Mouse (Mus musculus) kidney, adult 11 months (tissue): ENCODE data around the gene Crk.
A peak's percentile ranks its signal among the peaks of the same experiment; 100 is the strongest.

Source experiments
- DNase-seq: peaks from one replicate; pipeline ENCODE4 v3.0.0; 2022

Crk gene

DNA sequence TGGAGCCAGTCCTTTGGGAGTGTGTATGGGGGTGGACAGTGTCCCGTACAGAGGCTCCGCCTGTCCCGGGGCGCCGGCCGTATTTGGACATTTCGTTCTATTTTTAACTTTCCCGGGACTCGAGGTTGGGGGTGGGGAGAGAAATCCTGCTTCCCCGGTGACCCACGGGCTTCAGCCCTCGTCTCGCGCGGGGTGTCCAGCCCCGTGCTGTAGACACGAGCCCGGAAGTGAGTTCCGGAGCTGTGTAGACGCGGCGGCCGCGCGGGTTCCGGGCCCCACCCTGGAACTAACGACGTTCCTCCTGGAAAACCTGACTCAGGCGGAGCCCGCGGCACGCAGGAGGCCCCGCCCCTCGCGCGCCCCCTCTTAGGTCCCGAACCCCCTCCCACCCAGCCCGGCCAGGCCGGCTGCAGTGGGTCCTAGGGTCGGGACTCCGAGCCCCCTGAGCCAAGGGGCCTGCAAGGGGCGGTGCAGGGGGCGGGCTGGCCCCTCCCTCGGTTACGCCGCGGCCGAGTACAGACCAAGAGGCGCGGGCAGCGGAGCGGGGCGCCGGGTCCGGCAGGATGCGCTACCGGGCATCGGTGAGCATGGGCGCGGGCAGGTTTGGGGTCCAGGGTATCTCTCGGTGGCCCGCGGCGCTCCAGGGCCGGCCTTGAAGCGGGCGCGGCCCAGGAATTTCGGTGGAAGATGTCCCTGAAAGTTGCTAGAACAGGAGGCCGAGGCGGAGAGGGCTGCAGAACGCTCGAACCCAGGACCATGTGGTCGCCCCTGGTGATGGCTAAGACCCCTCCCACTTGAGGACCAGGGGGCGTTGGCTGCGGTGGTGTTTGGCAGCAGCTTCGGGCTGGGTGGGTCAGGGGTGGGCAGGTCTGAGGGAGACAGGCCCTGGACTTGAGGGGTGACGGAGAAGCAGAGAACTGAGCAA, 23.2 kb upstream of the Crk start:
- peak; percentile 84 for DNase-seq

DNA sequence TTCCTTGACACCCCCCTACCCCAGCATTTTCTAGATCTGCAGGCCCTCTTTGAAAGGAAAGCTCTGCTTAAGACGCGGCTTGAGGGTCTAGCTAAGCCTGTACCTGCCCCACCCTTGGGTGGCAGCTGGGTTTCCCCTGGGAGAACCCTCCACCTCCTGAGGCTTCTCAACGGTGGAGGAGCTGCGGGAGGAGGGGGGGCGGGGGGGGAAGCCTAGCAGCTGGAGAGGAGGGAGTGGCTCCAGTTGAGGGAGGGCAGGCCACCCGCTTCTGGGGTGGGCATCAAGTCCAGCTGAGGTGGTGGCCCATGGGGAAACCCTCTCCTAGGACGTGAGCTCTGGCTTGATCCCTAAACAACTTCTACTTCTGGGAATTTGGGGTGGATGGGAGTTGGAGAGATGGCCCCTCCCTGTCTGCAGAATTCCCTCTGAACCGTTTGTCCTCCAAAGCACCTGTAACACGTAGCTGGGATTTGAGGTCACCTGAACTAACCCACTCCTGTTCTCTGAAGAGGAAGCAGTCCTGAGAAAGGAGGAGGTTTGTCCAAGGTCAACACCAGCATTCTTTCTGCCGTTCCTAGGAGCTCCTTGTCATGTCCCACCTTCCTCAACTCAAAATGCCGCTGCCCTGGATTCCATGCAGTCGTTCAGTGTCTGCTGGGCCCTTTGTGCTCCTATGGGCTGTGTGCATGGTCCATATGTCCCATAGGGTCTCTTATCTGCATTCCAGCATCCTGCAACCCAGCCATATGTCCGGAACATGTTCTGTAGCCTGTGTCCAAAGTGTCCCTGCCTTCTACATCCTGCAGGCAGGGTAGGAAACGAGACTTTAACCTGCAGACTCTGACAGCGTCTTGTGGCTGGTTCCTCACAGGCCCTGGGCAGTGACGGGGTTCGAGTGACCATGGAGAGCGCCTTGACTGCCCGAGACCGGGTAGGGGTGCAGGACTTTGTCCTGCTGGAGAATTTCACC, 22.2 kb upstream of the Crk start:
- DNase-seq = no peak

- no peak for DNase-seq
These were observed 21.2 kb upstream of the Crk start for GRCm38 (mm10) chr11:75657841-75658240.

DNA sequence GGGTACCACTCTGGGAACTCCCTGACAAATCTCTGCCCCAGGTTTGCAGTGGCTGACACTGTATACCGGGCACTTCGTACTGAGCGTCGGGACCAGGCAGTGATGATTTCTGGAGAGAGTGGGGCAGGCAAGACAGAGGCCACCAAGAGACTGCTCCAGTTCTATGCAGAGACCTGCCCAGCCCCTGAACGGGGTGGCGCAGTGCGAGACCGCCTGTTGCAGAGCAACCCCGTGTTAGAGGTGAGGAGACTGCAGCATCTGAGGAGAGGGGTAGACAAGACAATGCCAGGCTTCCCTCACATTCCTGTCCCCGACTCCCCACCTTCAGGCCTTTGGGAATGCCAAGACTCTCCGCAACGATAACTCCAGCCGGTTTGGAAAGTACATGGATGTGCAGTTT, 20.7 kb upstream of the Crk start:
- DNase-seq = no peak

- no peak for DNase-seq
These were observed 19.9 kb upstream of the Crk start for GRCm38 (mm10) chr11:75658996-75659750.

GRCm38 (mm10) chr11:75660081-75660590, 18.9 kb upstream of the Crk start:
- no peak for DNase-seq

DNA sequence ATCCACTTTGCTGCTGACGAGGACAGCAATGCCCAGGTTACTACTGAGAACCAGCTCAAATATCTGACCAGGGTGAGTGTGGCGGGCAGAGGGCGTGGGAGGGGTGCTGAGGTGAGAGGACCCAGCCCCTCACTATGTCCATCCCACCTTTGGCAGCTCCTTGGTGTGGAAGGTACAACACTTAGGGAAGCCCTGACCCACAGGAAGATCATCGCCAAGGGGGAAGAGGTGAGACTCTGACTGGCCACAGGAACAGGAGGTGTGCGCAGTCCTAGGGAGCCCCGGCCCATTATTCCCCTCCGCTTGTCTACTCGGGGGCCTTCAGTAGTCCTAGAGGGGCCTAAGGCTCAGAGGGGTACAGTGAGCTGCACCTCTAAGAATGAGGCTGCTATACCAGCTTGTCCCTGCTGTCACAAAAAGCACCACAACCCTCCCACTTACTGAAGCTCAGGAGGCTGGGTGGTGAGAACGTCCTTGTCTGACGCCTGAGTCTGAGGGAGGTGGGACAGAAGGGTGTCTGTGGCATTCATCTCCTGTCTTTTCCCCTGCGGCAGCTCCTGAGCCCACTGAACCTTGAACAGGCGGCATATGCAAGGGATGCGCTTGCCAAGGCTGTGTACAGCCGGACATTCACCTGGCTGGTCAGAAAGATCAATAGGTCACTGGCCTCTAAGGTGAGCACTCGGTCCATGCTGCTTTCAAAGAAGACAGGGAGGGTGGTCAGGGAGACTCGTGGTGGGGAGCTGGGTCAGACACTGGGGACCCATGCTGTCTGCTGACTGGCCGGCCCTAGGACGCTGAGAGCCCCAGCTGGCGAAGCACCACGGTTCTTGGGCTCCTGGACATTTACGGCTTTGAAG, 17.9 kb upstream of the Crk start:
- no peak for DNase-seq

DNA sequence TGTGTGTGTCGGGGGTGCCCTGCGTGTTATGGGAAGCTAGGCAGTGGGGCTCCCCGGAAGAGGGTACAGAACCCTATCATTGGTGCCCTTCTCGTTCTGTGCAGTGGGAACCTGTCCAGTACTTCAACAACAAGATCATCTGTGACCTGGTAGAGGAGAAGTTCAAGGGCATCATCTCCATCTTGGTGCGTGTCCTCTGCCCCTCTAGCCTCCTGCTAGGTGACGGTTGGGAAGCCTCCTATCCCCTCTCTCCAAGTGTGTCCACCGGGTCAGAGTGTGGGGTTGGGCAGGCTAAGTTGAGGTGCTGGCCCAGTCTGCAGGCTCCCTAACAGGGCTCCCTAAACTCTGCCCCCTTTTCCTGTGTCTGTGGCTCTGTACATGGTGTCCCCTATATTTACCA, 16.9 kb upstream of the Crk start:
- DNase-seq = no peak

DNA sequence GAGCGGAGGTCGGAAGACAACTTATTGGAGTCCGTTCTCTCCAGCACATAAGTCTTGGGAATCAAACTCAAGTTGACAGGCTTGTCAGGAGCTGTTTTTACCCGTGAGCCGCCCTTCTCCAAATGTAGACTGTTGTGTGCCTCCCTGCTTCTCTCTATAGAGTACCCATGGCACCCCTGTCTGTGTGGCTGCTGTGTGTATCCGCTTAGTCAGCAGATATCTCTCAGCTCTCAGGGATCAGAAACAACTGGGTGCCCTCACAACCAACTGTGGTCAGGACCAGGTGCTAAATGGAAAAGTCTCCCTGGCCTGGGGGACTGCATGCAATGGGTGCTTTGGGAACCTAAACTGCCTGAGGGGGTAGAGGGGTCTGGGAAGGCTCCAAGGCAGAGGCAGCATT, 12.8 kb upstream of the Crk start:
- DNase-seq = no peak

DNA sequence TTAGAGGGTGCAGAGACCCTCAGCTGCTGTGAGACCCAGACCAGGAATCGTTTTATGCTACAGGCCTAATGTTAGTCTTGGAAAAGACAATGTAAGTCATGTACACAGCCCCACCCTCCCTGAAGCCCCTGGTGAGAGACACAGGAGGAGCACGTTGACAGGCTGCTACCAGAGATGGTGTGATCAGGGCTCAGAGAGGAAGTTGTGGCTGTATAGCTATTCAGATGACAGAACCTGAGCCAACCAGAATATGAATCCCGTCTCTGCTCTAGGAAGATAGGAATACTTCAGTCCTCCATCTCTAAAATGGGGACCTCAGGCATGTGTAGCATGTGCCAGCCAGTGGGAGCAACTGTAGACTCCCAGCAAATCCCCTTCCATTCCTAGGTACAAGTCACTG, 10.4 kb upstream of the Crk start:
- DNase-seq = no peak

DNA sequence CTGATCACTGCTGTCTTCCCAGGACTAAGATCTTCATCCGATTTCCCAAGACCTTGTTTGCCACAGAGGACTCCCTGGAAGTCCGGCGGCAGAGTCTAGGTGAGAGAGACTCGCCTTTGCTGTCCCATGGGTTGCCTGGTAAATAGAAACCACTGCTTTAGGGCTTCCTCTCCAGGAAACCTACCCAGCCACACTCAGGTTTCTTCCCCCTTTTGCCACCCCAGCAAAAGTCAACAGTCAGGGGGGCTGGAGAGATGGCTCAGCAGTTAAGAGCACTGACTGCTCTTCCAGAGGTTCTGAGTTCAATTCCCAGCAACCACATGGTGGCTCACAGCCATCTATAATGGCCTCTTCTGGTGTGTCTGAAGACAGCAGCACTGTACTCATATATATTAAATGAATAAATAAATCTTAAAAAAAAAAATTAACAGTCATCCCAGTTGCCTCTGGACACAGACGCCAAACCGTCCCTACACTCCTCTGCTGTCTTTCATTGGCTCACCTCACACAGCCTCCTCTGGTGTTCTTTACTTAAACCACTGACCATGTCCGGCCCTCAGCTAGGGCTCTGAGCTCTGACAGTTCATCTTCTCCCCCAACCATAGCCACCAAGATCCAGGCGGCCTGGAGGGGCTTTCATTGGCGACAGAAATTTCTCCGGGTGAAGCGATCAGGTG, 9.7 kb upstream of the Crk start:
- no peak for DNase-seq

DNA sequence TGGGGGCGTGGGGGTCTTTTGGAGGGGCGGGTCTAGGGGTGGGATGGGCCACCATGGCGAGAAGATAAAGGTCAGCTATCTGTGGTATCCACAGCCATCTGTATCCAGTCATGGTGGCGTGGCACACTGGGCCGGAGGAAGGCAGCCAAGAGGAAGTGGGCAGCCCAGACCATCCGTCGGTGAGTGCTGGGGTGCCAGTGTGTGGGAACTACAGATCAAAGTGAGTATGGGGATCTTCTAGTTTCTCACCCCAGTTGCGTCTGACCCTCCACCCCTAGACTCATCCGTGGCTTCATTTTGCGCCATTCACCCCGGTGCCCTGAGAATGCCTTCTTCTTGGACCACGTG, 9.2 kb upstream of the Crk start:
- DNase-seq = no peak

DNA sequence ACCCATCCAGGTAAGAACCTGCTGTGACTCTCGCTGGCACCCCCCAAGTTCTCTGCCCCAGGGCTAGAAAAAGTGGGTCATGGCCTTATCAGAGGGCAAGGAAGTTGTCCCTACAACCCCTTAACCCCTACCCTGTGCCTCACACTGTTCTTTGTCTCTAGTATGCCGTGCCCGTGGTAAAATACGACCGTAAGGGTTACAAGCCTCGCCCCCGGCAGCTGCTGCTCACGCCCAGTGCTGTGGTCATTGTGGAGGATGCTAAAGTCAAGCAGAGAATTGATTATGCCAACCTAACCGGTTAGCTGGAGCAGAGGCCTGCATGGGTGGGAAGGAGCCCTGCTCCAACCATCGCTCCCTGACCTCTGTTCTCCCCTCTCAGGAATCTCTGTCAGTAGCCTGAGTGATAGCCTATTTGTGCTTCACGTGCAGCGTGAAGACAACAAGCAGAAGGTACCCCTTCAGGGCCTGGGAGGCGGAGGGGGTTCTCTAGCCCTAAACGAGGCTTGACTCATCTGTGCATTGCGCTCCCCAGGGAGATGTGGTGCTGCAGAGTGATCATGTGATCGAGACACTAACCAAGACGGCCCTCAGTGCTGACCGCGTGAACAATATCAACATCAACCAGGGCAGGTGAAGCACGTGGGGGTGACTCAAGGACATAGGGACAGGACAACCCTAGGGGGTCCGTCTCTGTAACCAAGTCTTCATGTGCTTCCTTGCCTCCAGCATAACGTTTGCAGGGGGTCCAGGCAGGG, 7.5 kb upstream of the Crk start:
- DNase-seq = no peak

DNA sequence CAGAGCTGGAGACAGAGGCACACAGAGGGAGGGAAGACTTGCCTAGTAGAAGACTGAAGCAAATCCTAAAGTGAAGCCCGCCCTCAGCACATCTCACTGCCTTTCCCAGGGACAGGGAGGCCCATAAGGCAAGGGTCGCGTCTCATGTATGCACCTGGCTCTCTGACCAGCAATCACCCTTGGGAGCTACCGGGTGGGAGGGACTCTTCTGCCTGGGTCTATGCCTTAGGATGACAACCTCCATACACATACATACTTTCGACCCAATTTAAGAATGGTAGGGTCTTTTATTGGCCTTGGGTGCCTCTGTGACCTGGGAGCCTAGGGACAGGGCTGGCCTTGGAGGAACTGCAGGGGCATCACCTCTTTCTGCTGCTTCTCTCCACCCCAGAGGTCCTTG, 5.6 kb upstream of the Crk start:
- DNase-seq = no peak

- DNase-seq = no peak
These were observed 4.2 kb upstream of the Crk start for GRCm38 (mm10) chr11:75674875-75675274.

DNA sequence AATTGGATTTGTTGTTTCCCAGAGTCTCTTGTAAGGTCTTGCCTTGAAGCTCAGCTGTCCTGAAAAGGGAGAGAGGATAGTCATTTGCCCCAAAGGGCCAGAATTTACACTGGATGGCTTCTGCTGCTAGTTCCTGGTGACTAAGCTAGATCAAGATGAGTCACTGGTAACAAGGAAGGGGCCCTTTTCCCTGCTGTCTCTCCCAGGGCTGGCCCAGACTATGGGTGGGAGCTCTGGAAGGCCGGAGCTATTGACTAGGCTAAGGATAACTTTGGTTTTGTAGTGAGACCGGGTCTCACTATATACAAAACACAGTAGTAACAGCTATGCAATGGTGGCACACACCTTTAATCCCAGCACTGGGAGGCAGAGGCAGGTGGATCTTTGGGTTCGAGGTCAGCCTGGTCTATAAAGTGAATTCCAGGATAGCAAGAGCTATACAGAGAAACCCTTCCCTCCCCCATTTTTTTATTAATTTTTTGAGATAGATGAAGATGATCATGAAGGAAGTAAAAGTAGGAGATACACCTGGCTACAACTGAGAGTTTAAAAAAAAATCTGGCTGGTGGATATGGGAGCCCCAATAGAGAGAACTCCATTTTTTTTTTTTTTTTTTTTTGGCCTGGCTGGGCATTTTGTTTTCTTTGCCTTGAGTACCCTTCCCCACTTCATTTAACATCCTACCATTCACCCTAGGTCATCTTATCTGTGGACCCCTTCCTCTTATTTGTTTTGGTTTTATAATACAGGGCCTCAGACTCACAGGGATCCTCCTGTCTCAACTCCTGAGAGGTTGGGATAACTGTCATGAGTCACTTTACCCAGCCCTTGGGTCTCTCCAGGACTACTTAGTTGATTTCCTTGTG, 945 bp upstream of the Crk start:
- DNase-seq = no peak

GRCm38 (mm10) chr11:75679439-75680171, 546 bp downstream of the Crk start:
- peak; percentile 61 for DNase-seq

DNA sequence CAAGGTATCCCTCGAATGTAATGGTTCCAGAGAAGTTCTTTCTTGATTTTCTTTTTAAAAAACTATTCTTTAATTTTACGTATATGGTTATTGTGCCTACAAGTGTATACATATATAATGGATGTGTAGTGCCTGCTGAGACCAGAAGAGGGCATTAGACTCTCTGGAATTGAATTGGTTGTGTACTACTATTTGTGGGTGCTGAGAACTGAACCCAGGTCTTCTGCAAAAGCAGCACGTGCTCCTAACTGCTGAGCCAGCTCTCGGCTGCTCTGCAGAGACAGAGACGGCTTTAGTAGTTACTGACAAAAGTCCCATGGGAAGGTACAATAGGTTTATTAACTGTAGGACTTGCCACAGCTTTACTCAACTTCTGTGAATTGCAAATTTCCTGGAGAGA, 5.4 kb downstream of the Crk start:
- no peak for DNase-seq

- no peak for DNase-seq
These were observed 5.9 kb downstream of the Crk start for GRCm38 (mm10) chr11:75684956-75685355.
